Mouse (Mus musculus) left cerebral cortex, postnatal 10 days (tissue): Measurements from ENCODE around the gene Ccdc15. TPM values are rescaled to one million over a fixed set of nuclear protein-coding genes. Genes with fewer than 3 reads are reported as not detected.
A peak's percentile ranks its signal among the peaks of the same experiment; 100 is the strongest.

Source experiments
- DNase-seq, 2 experiments: peaks; one replicate each; pipeline ENCODE4 v3.0.0; 2021 to 2022; ENCODE audit warnings: low spot score in 2 of 2, mixed read lengths in 1 of 2; ENCODE audit errors: extremely low spot score in 1 of 2
- intact Hi-C: fragments of 180-260 bp; cut with DNase I; formaldehyde crosslinking; loops from one replicate; pipeline ENCODE4 v1.15.1; 2025
- total RNA-seq, 2 experiments: library from RNA; stranded (reverse); gene quantifications; 2 replicates each; pipeline ENCODE4 v1.2.3; 2021

Ccdc15 gene
- total RNA-seq, 2 experiments from 2014 or later: 2.3 to 3.3 TPM

DNA sequence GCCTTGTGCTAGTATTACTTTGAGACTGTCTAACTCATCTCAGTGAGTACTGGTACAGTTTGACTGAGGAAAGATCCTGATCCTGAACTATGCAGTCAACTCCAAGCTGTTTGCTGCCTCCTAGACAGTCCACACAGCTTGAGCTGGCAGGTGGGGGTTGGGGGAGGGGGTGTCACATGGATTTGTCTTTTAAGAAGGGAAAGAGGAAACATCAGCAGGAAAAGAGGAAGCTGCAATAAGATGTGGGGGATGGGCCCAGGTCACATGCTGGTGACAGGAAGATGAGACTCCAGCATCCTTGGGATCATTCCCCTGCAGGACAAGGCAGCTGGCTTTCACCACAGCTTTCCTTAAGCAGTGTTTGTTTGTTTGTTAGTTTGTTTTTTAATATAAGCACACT lies 100.8 kb downstream of the Ccdc15 start:
- intact Hi-C loops: no loop called here
- peak; percentile 37 to 74 for DNase-seq

DNA sequence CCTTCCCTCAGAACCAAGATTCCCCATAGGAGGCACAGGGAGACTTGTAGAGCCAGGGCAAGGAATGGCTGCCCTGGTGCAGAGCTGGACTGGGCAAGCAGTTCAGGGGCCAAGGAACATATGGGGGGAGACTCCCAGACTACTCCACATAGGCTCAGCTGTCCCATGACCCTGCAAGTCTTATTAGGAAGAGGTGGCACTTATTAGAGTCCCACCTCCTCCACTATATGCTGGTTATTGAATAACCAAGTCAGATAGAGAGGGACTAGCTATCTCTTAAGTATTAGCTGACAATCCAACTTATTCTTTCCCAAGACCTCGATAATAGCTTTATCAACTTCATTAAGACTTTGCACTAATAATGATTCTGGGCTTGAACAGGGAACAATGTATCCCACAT lies 102.4 kb downstream of the Ccdc15 start:
- intact Hi-C loops: no loop called here
- no peak for DNase-seq

DNA sequence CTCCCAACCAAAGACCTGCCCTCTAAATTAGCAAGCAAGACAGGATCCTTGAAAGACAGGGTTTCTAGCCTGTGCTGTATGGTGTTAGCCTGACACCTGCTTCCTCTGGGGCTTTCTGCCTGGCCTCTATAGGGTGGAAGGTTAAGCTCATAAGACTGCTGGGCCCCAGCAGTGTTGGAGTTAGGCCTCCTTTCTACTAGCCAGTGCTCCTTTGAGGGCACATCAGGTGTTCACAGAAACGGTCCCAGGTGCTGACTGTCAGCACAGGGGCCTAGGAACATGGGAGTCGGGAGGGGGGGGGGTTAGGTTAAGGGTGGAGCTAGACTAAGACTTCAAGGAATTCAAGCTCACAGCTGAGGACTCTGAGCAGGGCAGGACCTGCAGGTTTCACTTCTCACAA lies 102.8 kb downstream of the Ccdc15 start:
- intact Hi-C loops: no loop called here
- no peak for DNase-seq

DNA sequence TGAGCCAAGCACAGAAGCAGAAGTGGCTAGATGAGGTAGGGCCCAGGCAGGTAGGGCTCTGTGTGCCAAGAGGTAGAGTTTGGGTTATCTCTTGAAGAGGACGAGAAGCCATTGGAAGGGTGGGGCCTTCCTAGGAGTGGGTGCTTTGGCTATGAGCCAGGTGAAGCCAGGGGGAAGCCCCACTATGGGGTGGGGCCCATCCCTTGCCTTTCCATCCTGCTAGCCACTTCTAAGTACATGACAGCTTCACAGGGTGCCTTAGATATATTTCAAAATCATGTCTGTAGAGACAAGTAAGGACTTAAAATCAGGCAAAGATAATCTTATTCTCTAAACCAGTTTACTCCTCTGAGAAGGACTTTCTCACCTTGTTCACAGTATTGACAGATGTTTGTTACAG lies 103.6 kb downstream of the Ccdc15 start:
- intact Hi-C loops: no loop called here
- DNase-seq: no peak

DNA sequence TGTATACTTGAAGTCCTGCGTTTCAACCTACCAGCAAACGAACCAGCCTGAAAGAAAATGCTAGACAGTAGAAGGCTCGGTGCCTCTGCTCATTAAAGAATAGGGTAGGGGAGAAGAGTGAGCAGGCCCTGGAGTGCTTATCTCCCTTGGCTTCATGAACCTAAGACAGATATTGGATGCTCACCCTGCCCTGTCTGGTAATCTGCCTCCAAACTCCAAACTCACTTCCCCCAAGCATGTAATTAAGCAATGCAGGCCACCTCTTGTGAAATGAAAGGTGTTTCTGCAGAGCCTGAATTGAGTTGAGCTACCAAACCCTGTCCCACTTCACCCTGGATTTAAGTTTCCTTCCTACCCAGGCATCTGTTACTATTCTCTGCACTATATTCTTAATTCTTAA lies 105.5 kb downstream of the Ccdc15 start:
- intact Hi-C loops: no loop called here
- no peak for DNase-seq

DNA sequence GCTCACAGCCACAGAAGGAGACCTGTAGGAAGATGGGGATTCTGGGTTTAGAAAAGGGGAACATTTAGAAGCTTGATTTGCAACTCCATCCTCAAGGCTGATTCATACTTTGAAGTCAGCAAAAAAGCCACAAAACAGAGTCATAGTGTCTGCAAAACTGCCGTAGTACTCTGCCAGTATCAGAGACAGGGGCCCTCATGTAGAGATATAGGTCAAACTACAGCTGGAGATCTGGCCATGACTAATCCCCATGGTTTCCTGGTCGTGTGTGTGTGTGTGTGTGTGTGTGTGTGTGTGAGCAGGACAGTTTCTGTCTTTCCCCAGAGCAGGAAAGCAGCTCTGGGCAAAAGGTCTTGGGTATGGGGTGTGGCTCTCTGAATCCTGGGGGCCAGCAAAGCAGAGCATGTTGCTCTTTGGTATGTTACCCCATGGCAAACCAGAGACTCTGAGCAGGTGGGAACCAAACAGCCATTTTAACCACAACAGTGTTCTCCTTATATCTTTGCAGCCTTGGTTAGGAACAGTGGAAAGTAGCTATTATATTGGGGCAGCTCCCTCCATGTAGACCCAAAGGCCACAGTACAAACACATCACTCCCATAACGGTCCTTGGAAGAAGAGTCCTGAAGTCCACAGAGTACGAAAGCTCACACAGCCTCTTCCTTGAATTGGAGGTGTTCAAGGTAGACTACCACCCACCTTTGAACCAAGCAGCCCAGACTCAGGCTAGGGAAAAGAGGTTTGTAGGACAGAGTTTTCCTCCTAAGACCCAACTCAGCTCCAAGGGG lies 112.1 kb downstream of the Ccdc15 start:
- intact Hi-C loops: no loop called here
- DNase-seq: no peak

DNA sequence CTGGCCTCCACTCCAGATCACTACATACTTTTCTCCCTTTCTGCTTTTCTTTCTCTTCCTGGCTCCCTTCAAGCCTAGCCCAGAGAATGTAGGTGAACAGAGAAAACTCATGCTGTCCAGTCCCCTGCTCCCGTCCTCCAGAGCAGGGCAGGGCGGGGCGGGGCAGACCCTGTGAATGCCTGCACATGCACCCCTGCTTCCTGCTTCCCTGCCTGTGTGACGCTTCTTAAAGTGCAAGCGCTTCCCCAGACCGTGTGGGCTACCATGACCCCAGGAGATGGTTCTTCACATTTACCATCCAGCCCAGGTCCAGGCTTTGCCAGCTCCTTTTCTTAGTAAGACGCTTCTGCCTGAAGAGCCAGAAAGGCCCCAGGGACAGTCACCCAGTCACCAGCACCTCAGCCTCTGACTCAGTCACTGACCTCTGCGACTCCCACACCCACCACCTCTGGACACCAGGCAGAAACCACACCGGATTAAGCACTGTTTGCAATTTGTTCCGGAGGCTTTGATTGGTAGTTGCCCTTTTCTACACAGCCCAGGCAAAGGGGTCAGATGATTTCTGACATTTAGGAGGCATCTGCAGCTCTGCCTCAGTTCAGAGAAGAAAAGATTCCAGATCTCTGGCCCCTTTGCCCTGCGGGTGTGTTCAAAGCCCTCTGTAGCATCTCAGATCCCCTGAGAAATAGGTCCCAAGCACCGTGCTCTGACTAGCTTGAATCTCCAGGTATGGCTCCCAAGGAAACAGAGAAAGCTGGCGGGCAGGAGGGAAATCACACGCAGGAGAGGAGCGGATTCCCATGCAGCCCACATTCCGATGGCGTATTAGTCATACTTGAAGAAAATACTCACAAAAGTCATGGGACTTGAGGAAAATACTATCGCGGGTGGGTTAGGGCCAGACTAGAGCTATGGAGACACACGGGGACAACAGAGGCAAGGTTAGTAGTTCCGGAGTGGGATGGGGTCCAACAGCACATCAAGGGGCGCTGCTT lies 115.7 kb downstream of the Ccdc15 start:
- no peak for DNase-seq
- intact Hi-C loops: loop anchor here (5.0 kb wide), 3 partner anchors 55 to 340 kb away; no protein-coding TSS in a partner anchor

DNA sequence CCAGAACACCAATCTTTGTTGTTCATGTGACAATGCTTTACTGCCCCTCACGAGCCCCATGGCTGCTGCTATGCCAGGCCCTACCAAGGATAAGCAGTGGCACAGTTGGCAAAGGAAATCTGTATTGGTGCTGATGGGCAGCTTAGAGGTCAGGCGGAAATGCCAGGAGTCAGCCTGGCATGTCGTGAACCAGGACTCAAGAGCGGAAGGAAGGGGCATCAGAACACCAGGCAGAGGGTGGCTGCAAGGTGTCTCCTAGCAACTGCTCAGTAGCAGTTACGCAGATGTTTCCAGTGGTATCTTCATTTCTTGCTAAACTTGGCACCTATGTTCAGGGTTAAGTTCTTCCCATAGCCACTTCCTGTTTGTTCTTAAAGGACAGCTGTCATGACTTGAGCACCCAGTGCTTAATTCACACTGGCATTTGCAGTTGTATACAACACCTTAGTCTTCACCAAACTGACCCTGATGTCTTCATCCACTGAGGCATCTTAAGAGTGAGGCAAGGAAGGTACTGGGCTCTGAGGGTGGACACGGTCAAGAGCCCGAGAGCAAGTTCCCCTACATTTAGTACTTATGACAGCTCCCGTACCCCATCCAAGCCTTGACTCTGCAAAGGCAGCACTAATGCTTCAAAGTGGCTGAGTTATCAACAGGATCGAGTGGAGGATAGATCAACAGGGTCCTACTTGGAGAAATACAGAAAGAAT lies 117.6 kb downstream of the Ccdc15 start:
- intact Hi-C loops: loop anchor here (5.0 kb wide), 3 partner anchors 53 to 338 kb away; no protein-coding TSS in a partner anchor
- DNase-seq: no peak

DNA sequence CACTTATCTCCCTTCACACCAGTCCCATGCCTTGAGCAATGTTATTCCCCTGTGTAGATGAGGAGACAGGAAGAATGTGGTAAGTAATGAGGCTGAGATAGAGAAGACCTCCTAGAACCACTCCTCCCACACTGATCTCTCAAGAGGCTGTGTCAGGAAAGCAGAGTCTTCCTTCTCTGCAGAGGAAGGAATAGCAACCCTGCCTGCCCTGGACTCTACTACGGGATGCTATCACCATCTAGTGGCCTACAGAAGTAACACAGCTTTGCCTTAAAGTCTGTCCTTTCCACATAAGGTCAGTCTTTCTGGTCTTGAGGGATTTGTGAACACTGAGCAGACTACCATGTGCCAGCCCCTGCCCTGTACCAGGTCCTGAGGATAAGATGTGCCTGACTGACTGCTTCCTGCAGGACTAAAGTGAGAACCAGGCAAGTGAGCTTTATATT lies 118.3 kb downstream of the Ccdc15 start:
- intact Hi-C loops: loop anchor here (5.0 kb wide), 3 partner anchors 53 to 338 kb away; no protein-coding TSS in a partner anchor
- peak; percentile 65 to 72 for DNase-seq

Other genes with a start within 250 kb of the Ccdc15 start
- gene Pknox2, start 201.0 kb downstream of the Ccdc15 start, total RNA-seq: 10 to 100 TPM; 72.9 to 75.7 TPM
- 1 to 10 TPM; 8.7 to 9.7 TPM for gene Tmem218, start 140.2 kb downstream of the Ccdc15 start, total RNA-seq
- 1 to 10 TPM; 1.8 to 1.9 TPM for gene Slc37a2, start 92.7 kb downstream of the Ccdc15 start, total RNA-seq
- 10 to 100 TPM; 41.1 to 45.7 TPM for gene Hepacam, start 18.9 kb upstream of the Ccdc15 start, total RNA-seq
- 1 to 10 TPM; 6.4 to 8.3 TPM for gene Robo4, start 53.5 kb upstream of the Ccdc15 start, total RNA-seq
- 10 to 100 TPM; 24.8 to 27.4 TPM for gene Robo3, start 84.8 kb upstream of the Ccdc15 start, total RNA-seq
- 10 to 100 TPM; 21.8 to 24.6 TPM for gene Msantd2, start 140.9 kb upstream of the Ccdc15 start, total RNA-seq
- 10 to 100 TPM; 29.5 to 29.6 TPM for gene Esam, start 179.6 kb upstream of the Ccdc15 start, total RNA-seq
- gene Vsig2, start 190.8 kb upstream of the Ccdc15 start, total RNA-seq: 1 to 10 TPM; 3.3 to 4.1 TPM
- gene Nrgn, start 204.5 kb upstream of the Ccdc15 start, total RNA-seq: 1,000 to 10,000 TPM; 1,798 to 1,800 TPM
- gene Siae, start 207.3 kb upstream of the Ccdc15 start, total RNA-seq: 10 to 100 TPM; 13.6 to 16.3 TPM